Mouse (Mus musculus): ENCODE results near the gene Ptprd.

GRCm38 (mm10) chr4:76045650-76046049, 2166.1 kb downstream of the Ptprd start:
- no peak for TF ChIP-seq CTCF (IDR thresholded peaks at IDR 0.05; ENCODE audit: control insufficient read depth, insufficient read depth, insufficient read length)
- no peak for TF ChIP-seq CEBPB (IDR thresholded peaks at IDR 0.05; ENCODE audit: low read depth)
- TF ChIP-seq USF1 (IDR thresholded peaks at IDR 0.05; ENCODE audit: low read depth), result no peak
